Mouse (Mus musculus) lung, embryonic 16.5 days (tissue): ENCODE data around the gene Srcin1. TPM values are rescaled to one million over a fixed set of nuclear protein-coding genes. Genes with fewer than 3 reads are reported as not detected.

Experiments
- ATAC-seq: fragments of 200-750 bp; cut with Nextera tagmentation; 2 replicates; pipeline ENCODE4 v1.8.0; 2017; ENCODE audit warnings: low read depth, mild to moderate bottlenecking, moderate library complexity
- H3K27ac ChIP-seq: fragments of 300-500 bp; sonication (generic); 2 replicates; pipeline ENCODE4 v1.5.1; 2014; ENCODE audit warnings: mild to moderate bottlenecking, control low read depth, low read length
- H3K27me3 ChIP-seq: fragments of 300-500 bp; sonication (generic); 2 replicates; pipeline ENCODE4 v1.6.1; 2014; ENCODE audit warnings: low read depth, low read length, mixed read lengths; ENCODE audit not compliant: control insufficient read depth, insufficient read depth
- H3K36me3 ChIP-seq: fragments of 300-500 bp; sonication (generic); 2 replicates; pipeline ENCODE4 v1.6.1; 2014; ENCODE audit warnings: low read length; ENCODE audit not compliant: control insufficient read depth, insufficient read depth
- H3K4me1 ChIP-seq: fragments of 300-500 bp; sonication (generic); replicated peaks from 2 replicates; pipeline ENCODE4 v1.6.1; 2014; ENCODE audit warnings: low read length, mixed read lengths; ENCODE audit not compliant: control insufficient read depth, insufficient read depth
- H3K4me2 ChIP-seq: fragments of 300-500 bp; sonication (generic); 2 replicates; pipeline ENCODE4 v1.6.1; 2014; ENCODE audit warnings: low read depth, low read length, control low read depth
- H3K4me3 ChIP-seq: fragments of 300-500 bp; sonication (generic); 2 replicates; pipeline ENCODE4 v1.5.1; 2014; ENCODE audit warnings: mild to moderate bottlenecking, low read length, control low read depth
- H3K9ac ChIP-seq: fragments of 300-500 bp; sonication (generic); 2 replicates; pipeline ENCODE4 v1.6.1; 2014; ENCODE audit warnings: low read length, control low read depth
- H3K9me3 ChIP-seq: fragments of 300-500 bp; sonication (generic); 2 replicates; pipeline ENCODE4 v1.6.1; 2016; ENCODE audit warnings: low read length; ENCODE audit not compliant: control insufficient read depth
- WGBS: fragments of 180-500 bp; shearing (Covaris S2); extraction: QIAGEN DNeasy Blood & Tissue Kit; methylation state at CpG from one replicate; pipeline ENCODE4 v1.1.7; 2014; 5-methylcytosine and 5-hydroxymethylcytosine counted together
- polyA plus RNA-seq: library from polyadenylated mRNA; unstranded; fragments of >200 nt; fragmentation: Nextera tagmentation; extraction: Ambion mirVana; gene quantifications from 2 replicates; pipeline ENCODE4 v1.2.1, GENCODE M21; 2015

Gene Srcin1
- polyA plus RNA-seq, 1 experiment from 2014 or later = 0.70 TPM

- WGBS = 59% methylated on average over 12 of the region's 12 CpGs
- H3K36me3 ChIP-seq = no peaks in the 10 kb centered on the region
- H3K4me1 ChIP-seq = peaks cover 12% of the 10 kb centered on the region
- no peak for ATAC-seq
- H3K4me3 ChIP-seq = no peak overlapping the region
- H3K27ac ChIP-seq = no peak overlapping the region
- no peak overlapping the region for H3K9ac ChIP-seq
- H3K4me2 ChIP-seq = no peak overlapping the region
- no peaks in the 10 kb centered on the region for H3K9me3 ChIP-seq
- peaks cover 86% of the 10 kb centered on the region for H3K27me3 ChIP-seq
Observed at GRCm38 (mm10) chr11:97547957-97548706, 27.9 kb downstream of the Srcin1 start.

GRCm38 (mm10) chr11:97546804-97547411 is 29.1 kb downstream of the Srcin1 start:
- peak; percentile 64 for ATAC-seq
- Histone ChIP-seq H3K9ac (peak overlapping the region; percentile 60), H3K4me1 (peaks cover 12% of the 10 kb centered on the region), H3K4me2 (peak overlapping the region; percentile 98), H3K9me3 (no peaks in the 10 kb centered on the region), H3K27ac (no peak overlapping the region), H3K27me3 (peaks cover 78% of the 10 kb centered on the region), H3K36me3 (no peaks in the 10 kb centered on the region), H3K4me3 (peak overlapping the region; percentile 58)
- WGBS = under 1% methylated on average over 41 of the region's 73 CpGs

GRCm38 (mm10) chr11:97545808-97546560 is 30.0 kb downstream of the Srcin1 start:
- 4% methylated on average over 25 of the region's 26 CpGs for WGBS
- Histone ChIP-seq H3K4me2 (peak overlapping the region; percentile 98), H3K4me1 (peaks cover 16% of the 10 kb centered on the region), H3K4me3 (peak overlapping the region; percentile 58), H3K27me3 (peaks cover 69% of the 10 kb centered on the region), H3K9me3 (no peaks in the 10 kb centered on the region), H3K9ac (peak overlapping the region; percentile 60), H3K36me3 (no peaks in the 10 kb centered on the region), H3K27ac (no peak overlapping the region)
- ATAC-seq = no peak

- ATAC-seq = no peak
- WGBS = 81% methylated on average over 9 of the region's 9 CpGs
- H3K27me3 ChIP-seq = peaks cover 52% of the 10 kb centered on the region
- H3K9ac ChIP-seq = no peak overlapping the region
- no peak overlapping the region for H3K4me3 ChIP-seq
- peaks cover 25% of the 10 kb centered on the region for H3K4me1 ChIP-seq
- H3K27ac ChIP-seq = no peak overlapping the region
- H3K36me3 ChIP-seq = no peaks in the 10 kb centered on the region
- H3K9me3 ChIP-seq = no peaks in the 10 kb centered on the region
- no peak overlapping the region for H3K4me2 ChIP-seq
Observed at GRCm38 (mm10) chr11:97543883-97544282, 32.1 kb downstream of the Srcin1 start.

GRCm38 (mm10) chr11:97543181-97543733 is 32.7 kb downstream of the Srcin1 start:
- ATAC-seq = no peak
- Histone ChIP-seq H3K4me1 (peaks cover 25% of the 10 kb centered on the region), H3K9ac (no peak overlapping the region), H3K9me3 (no peaks in the 10 kb centered on the region), H3K36me3 (no peaks in the 10 kb centered on the region), H3K4me3 (no peak overlapping the region), H3K4me2 (no peak overlapping the region), H3K27me3 (peaks cover 51% of the 10 kb centered on the region), H3K27ac (no peak overlapping the region)
- 56% methylated on average over 12 of the region's 12 CpGs for WGBS

GRCm38 (mm10) chr11:97542171-97543150 is 33.5 kb downstream of the Srcin1 start:
- H3K9ac ChIP-seq = no peak overlapping the region
- no peak for ATAC-seq

GRCm38 (mm10) chr11:97540604-97541003 is 35.4 kb downstream of the Srcin1 start:
- Histone ChIP-seq H3K9me3 (no peaks in the 10 kb centered on the region), H3K4me3 (no peak overlapping the region), H3K4me2 (no peak overlapping the region), H3K9ac (no peak overlapping the region), H3K4me1 (peaks cover 22% of the 10 kb centered on the region), H3K27me3 (peaks cover 53% of the 10 kb centered on the region), H3K36me3 (no peaks in the 10 kb centered on the region), H3K27ac (no peak overlapping the region)
- 12% methylated on average over 3 of the region's 3 CpGs for WGBS
- peak; percentile 67 for ATAC-seq

More at GRCm38 (mm10) chr11:97542171-97543150, 33.5 kb downstream of the Srcin1 start:
- Histone ChIP-seq H3K4me2 (no peak overlapping the region), H3K27me3 (peaks cover 51% of the 10 kb centered on the region), H3K4me3 (no peak overlapping the region), H3K4me1 (peaks cover 25% of the 10 kb centered on the region), H3K27ac (no peak overlapping the region), H3K36me3 (no peaks in the 10 kb centered on the region), H3K9me3 (no peaks in the 10 kb centered on the region)
- WGBS = 78% methylated on average over 22 of the region's 22 CpGs

- 49% methylated on average over 3 of the region's 3 CpGs for WGBS
- Histone ChIP-seq H3K4me2 (no peak overlapping the region), H3K4me1 (peaks cover 22% of the 10 kb centered on the region), H3K27me3 (peaks cover 53% of the 10 kb centered on the region), H3K27ac (no peak overlapping the region), H3K36me3 (no peaks in the 10 kb centered on the region), H3K4me3 (no peak overlapping the region), H3K9ac (no peak overlapping the region), H3K9me3 (no peaks in the 10 kb centered on the region)
- no peak for ATAC-seq
Observed at GRCm38 (mm10) chr11:97540136-97540535, 35.9 kb downstream of the Srcin1 start.
